Mouse (Mus musculus) megakaryocyte, embryonic 14.5 days (primary cell): ENCODE results near the gene Gm20388. TPM values are rescaled to one million over a fixed set of nuclear protein-coding genes. Genes with fewer than 3 reads are reported as not detected.
"Not testable (repeated sequence)": the region's sequence is repeated elsewhere in the genome, so short reads cannot be mapped to it uniquely, and the experiment has no call there.

Source experiments
- H3K27me3 ChIP-seq: replicated peaks from 2 replicates; pipeline ENCODE3; 2012; ENCODE audit warnings: inconsistent platforms
- H3K36me3 ChIP-seq: replicated peaks from 2 replicates; pipeline ENCODE3; 2012; ENCODE audit warnings: low read length, inconsistent platforms, mixed read lengths
- H3K4me1 ChIP-seq: 2 replicates; pipeline ENCODE4 v1.6.1; 2012; ENCODE audit warnings: inconsistent platforms
- H3K4me3 ChIP-seq: replicated peaks from 2 replicates; pipeline ENCODE3; 2012; ENCODE audit warnings: moderate library complexity, mild to moderate bottlenecking, inconsistent platforms
- H3K9me3 ChIP-seq: 2 replicates; pipeline ENCODE4 v1.6.1; 2012; ENCODE audit warnings: inconsistent platforms
- FLI1 ChIP-seq: IDR thresholded peaks from 2 replicates; pipeline ENCODE4 v1.6.1; 2012; ENCODE audit warnings: low read length, inconsistent platforms, mixed read lengths
- GATA1 ChIP-seq: IDR thresholded peaks from 3 replicates; pipeline ENCODE4 v1.6.1; 2012; ENCODE audit warnings: mixed read lengths, low read length, inconsistent platforms, borderline replicate concordance
- polyA plus RNA-seq: library from polyadenylated mRNA; stranded (reverse); fragments of >175 nt; gene quantifications from 2 replicates; pipeline ENCODE4 v1.2.3, GENCODE M21; 2012; ENCODE audit warnings: low replicate concordance; ENCODE audit not compliant: insufficient read depth

The Gm20388 gene
- polyA plus RNA-seq, 1 experiment: 111 TPM

- H3K9me3 ChIP-seq: peaks cover 8% of the 10 kb centered on the region
- no peak overlapping the region for H3K4me3 ChIP-seq
- no peak for TF ChIP-seq GATA1
- TF ChIP-seq FLI1: no peak
- no peaks in the 10 kb centered on the region for H3K36me3 ChIP-seq
- H3K4me1 ChIP-seq: no peaks in the 10 kb centered on the region
- H3K27me3 ChIP-seq: peaks cover 32% of the 10 kb centered on the region
These were observed 1508.9 kb downstream of the Gm20388 start for GRCm38 (mm10) chr8:121419551-121419950.

- H3K27me3 ChIP-seq: peaks cover 35% of the 10 kb centered on the region
- H3K9me3 ChIP-seq: peaks cover 8% of the 10 kb centered on the region
- no peaks in the 10 kb centered on the region for H3K36me3 ChIP-seq
- no peak overlapping the region for H3K4me3 ChIP-seq
- TF ChIP-seq GATA1: no peak
- TF ChIP-seq FLI1: no peak
- H3K4me1 ChIP-seq: no peaks in the 10 kb centered on the region
These were observed 1510.4 kb downstream of the Gm20388 start for GRCm38 (mm10) chr8:121421009-121421408.

- H3K4me1 ChIP-seq: no peaks in the 10 kb centered on the region
- peaks cover 25% of the 10 kb centered on the region for H3K27me3 ChIP-seq
- TF ChIP-seq GATA1 (no peak), FLI1 (no peak)
- H3K9me3 ChIP-seq: peaks cover 8% of the 10 kb centered on the region
- no peak overlapping the region for H3K4me3 ChIP-seq
- H3K36me3 ChIP-seq: no peaks in the 10 kb centered on the region
These were observed 1513.4 kb downstream of the Gm20388 start for GRCm38 (mm10) chr8:121424080-121424479.

- no peak overlapping the region for H3K4me3 ChIP-seq
- no peaks in the 10 kb centered on the region for H3K36me3 ChIP-seq
- peaks cover 23% of the 10 kb centered on the region for H3K27me3 ChIP-seq
- no peak for TF ChIP-seq FLI1
- no peak for TF ChIP-seq GATA1
- peaks cover 8% of the 10 kb centered on the region for H3K9me3 ChIP-seq
- H3K4me1 ChIP-seq: no peaks in the 10 kb centered on the region
These were observed 1514.0 kb downstream of the Gm20388 start for GRCm38 (mm10) chr8:121424600-121424999.

- H3K4me3 ChIP-seq: no peak overlapping the region
- H3K36me3 ChIP-seq: no peaks in the 10 kb centered on the region
- H3K9me3 ChIP-seq: no peaks in the 10 kb centered on the region
- H3K27me3 ChIP-seq: peaks cover 50% of the 10 kb centered on the region
- peaks cover 5% of the 10 kb centered on the region; the same call in 1 of the 2 replicates for H3K4me1 ChIP-seq
- TF ChIP-seq GATA1 (no peak), FLI1 (no peak)
These were observed 1520.9 kb downstream of the Gm20388 start for GRCm38 (mm10) chr8:121431499-121431898.

- 0 out of 2 replicates have a peak, but pooled peaks cover 3% of the 10 kb centered on the region for H3K9me3 ChIP-seq
- peaks cover 5% of the 10 kb centered on the region; the same call in 1 of the 2 replicates for H3K4me1 ChIP-seq
- H3K36me3 ChIP-seq: no peaks in the 10 kb centered on the region
- no peak overlapping the region for H3K4me3 ChIP-seq
- TF ChIP-seq GATA1 (no peak), FLI1 (no peak)
- peaks cover 54% of the 10 kb centered on the region for H3K27me3 ChIP-seq
These were observed 1522.8 kb downstream of the Gm20388 start for GRCm38 (mm10) chr8:121433466-121433865.

GRCm38 (mm10) chr8:121436656-121437055, 1526.0 kb downstream of the Gm20388 start:
- Histone ChIP-seq H3K36me3 (no peaks in the 10 kb centered on the region), H3K27me3 (peaks cover 66% of the 10 kb centered on the region), H3K4me3 (no peak overlapping the region), H3K9me3 (0 out of 2 replicates have a peak, but pooled peaks cover 3% of the 10 kb centered on the region), H3K4me1 (peaks cover 5% of the 10 kb centered on the region; the same call in 1 of the 2 replicates)
- TF ChIP-seq FLI1 (no peak), GATA1 (no peak)

- Histone ChIP-seq H3K4me1 (peaks cover 5% of the 10 kb centered on the region; the same call in 1 of the 2 replicates), H3K9me3 (0 out of 2 replicates have a peak, but pooled peaks cover 3% of the 10 kb centered on the region), H3K36me3 (no peaks in the 10 kb centered on the region), H3K4me3 (no peak overlapping the region), H3K27me3 (peaks cover 61% of the 10 kb centered on the region)
- TF ChIP-seq GATA1 (no peak), FLI1 (no peak)
These were observed 1526.9 kb downstream of the Gm20388 start for GRCm38 (mm10) chr8:121437506-121437905.

- 0 out of 2 replicates have a peak, but pooled peaks cover 3% of the 10 kb centered on the region for H3K9me3 ChIP-seq
- H3K27me3 ChIP-seq: peaks cover 57% of the 10 kb centered on the region
- TF ChIP-seq FLI1 (no peak), GATA1 (no peak)
- H3K4me3 ChIP-seq: no peak overlapping the region
- peaks cover 5% of the 10 kb centered on the region; the same call in 1 of the 2 replicates for H3K4me1 ChIP-seq
- H3K36me3 ChIP-seq: no peaks in the 10 kb centered on the region
These were observed 1527.5 kb downstream of the Gm20388 start for GRCm38 (mm10) chr8:121438111-121438510.

GRCm38 (mm10) chr8:121439351-121439750, 1528.7 kb downstream of the Gm20388 start:
- Histone ChIP-seq H3K9me3 (0 out of 2 replicates have a peak, but pooled peaks cover 3% of the 10 kb centered on the region), H3K4me3 (no peak overlapping the region), H3K4me1 (no peaks in the 10 kb centered on the region), H3K27me3 (peaks cover 48% of the 10 kb centered on the region), H3K36me3 (no peaks in the 10 kb centered on the region)
- no peak for TF ChIP-seq FLI1
- no peak for TF ChIP-seq GATA1

GRCm38 (mm10) chr8:121443361-121443760, 1532.7 kb downstream of the Gm20388 start:
- no peaks in the 10 kb centered on the region for H3K36me3 ChIP-seq
- no peak overlapping the region for H3K4me3 ChIP-seq
- H3K9me3 ChIP-seq: no peaks in the 10 kb centered on the region
- no peaks in the 10 kb centered on the region for H3K4me1 ChIP-seq
- TF ChIP-seq FLI1 (no peak), GATA1 (no peak)
- peaks cover 52% of the 10 kb centered on the region for H3K27me3 ChIP-seq

GRCm38 (mm10) chr8:121444521-121444920, 1533.9 kb downstream of the Gm20388 start:
- H3K4me1 ChIP-seq, H3K9me3 ChIP-seq, H3K36me3 ChIP-seq, H3K4me3 ChIP-seq: not testable (repeated sequence)
- peaks cover 54% of the 10 kb centered on the region for H3K27me3 ChIP-seq
